Comparison of ENCODE assay signal across 24 mouse cellular contexts in genomic region chr11:71446641-71447040, GRCm38 (mm10).
DNase-seq lines count a peak whose midpoint lies in the region; ATAC-seq lines count a peak whose summit lies in the region.
"Had no signal": no experiment of that assay in that cellular context is flagged by ENCODE, and none has a peak within 500 bp of the region (broad histone marks: within the 10 kb centered on the region; RNA-seq: fewer than 3 reads in every experiment).

No protein-coding gene starts in this region.

- peaks cover 35% of the 10 kb centered on the region for H3K4me1 ChIP-seq in forebrain, embryonic 10.5 days
- peaks cover 28% of the 10 kb centered on the region for H3K4me1 ChIP-seq in forebrain, embryonic 15.5 days

- H3K27me3 ChIP-seq in forebrain, embryonic 10.5 days (ENCODE audit: poor library complexity, severe bottlenecking): no peaks in the 10 kb centered on the region
- no peaks in the 10 kb centered on the region for H3K27me3 ChIP-seq in forebrain, embryonic 15.5 days
- H3K27me3 ChIP-seq: forebrain, embryonic 12.5 days; heart, embryonic 12.5 days; midbrain, embryonic 15.5 days had no signal

- H3K27ac ChIP-seq in forebrain, embryonic 10.5 days: peak overlapping the region; percentile 74; the same call in 1 of the 2 replicates
- H3K27ac ChIP-seq in forebrain, embryonic 15.5 days (replicated peaks): no peak overlapping the region
- H3K27ac ChIP-seq: liver, embryonic 14.5 days; midbrain, embryonic 15.5 days had no signal

- 91% methylated on average over 5 of the region's 5 CpGs for WGBS in forebrain, embryonic 10.5 days
- 75% methylated on average over 5 of the region's 5 CpGs for WGBS in forebrain, embryonic 15.5 days

- H3K4me2 ChIP-seq in forebrain, embryonic 15.5 days (replicated peaks): no peak overlapping the region
- H3K4me2 ChIP-seq: forebrain, embryonic 12.5 days; heart, embryonic 12.5 days; hindbrain, embryonic 14.5 days; midbrain, embryonic 15.5 days had no signal

- no peak overlapping the region for H3K4me3 ChIP-seq in forebrain, embryonic 10.5 days
- H3K4me3 ChIP-seq in forebrain, embryonic 15.5 days: no peak overlapping the region
- H3K4me3 ChIP-seq: erythroblast, embryonic 14.5 days; forebrain, embryonic 12.5 days; heart, embryonic 12.5 days; midbrain, embryonic 15.5 days had no signal

- no peaks in the 10 kb centered on the region for H3K36me3 ChIP-seq in forebrain, embryonic 10.5 days (replicated peaks)
- H3K36me3 ChIP-seq in forebrain, embryonic 15.5 days: no peaks in the 10 kb centered on the region
- H3K36me3 ChIP-seq: forebrain, embryonic 12.5 days; heart, embryonic 12.5 days; midbrain, embryonic 15.5 days had no signal

- H3K9me3 ChIP-seq in forebrain, embryonic 10.5 days: no peaks in the 10 kb centered on the region
- no peaks in the 10 kb centered on the region for H3K9me3 ChIP-seq in forebrain, embryonic 15.5 days
- H3K9me3 ChIP-seq: forebrain, embryonic 12.5 days; heart, embryonic 12.5 days; midbrain, embryonic 15.5 days had no signal

- no peak overlapping the region for H3K9ac ChIP-seq in forebrain, embryonic 15.5 days (replicated peaks)
- H3K9ac ChIP-seq: forebrain, embryonic 12.5 days; heart, embryonic 12.5 days; hindbrain, embryonic 14.5 days; liver, embryonic 14.5 days; midbrain, embryonic 15.5 days had no signal

- DNase-seq in adrenal gland, adult (ENCODE audit: inconsistent age in 2 of 2, low spot score in 1 of 2): peak; percentile 56 to 80
- DNase-seq in adrenal gland, postnatal 4 days (ENCODE audit: low spot score in 2 of 2): no peak
- DNase-seq in forebrain, embryonic 10.5 days (ENCODE audit: extremely low spot score, low spot score): no peak
- peak; percentile 32 for DNase-seq in Muller cell, postnatal 12 days (ENCODE audit: inconsistent ontology term)
- DNase-seq in retina, embryonic 14.5 days (ENCODE audit: low spot score): peak; percentile 67
- no peak for DNase-seq in thymus, postnatal 36 days
- DNase-seq: cerebellum, adult 8-10 months; gastrocnemius, postnatal 25 days; heart, adult 18-20 months; heart, postnatal 4 days; kidney, adult 9 months; kidney, postnatal 10 days; layer of hippocampus, adult 9-11 months; liver; lung, adult 2 months; lung, postnatal 10 days had no signal

- ATAC-seq in forebrain, embryonic 15.5 days (replicated peaks): no peak
- ATAC-seq: intestine, postnatal 0 days; midbrain, embryonic 15.5 days had no signal

Comparison
In these comparisons a context has a peak if more than half of its experiments do, and no peak if none do; other contexts are left out.
1. DNase-seq: peak in adrenal gland, adult (2 of 2), Muller cell, postnatal 12 days (single experiment) and retina, embryonic 14.5 days (single experiment); none in adrenal gland, postnatal 4 days (0 of 2), forebrain, embryonic 10.5 days (single experiment) and thymus, postnatal 36 days (0 of 2).